Mouse (Mus musculus) ES-Bruce4 (cell line): ENCODE measurements around the gene Fam172a. TPM values are rescaled to one million over a fixed set of nuclear protein-coding genes. Genes with fewer than 3 reads are reported as not detected.

Source experiments
- H3K27ac ChIP-seq: 2 replicates; pipeline ENCODE4 v1.5.1; 2012; ENCODE audit warnings: low read length, inconsistent platforms; ENCODE audit not compliant: insufficient read depth
- H3K27me3 ChIP-seq: 2 replicates; pipeline ENCODE4 v1.6.1; 2012; ENCODE audit warnings: mild to moderate bottlenecking, low read length, inconsistent platforms; ENCODE audit not compliant: control insufficient read depth, poor library complexity, insufficient read depth, severe bottlenecking
- H3K36me3 ChIP-seq: 2 replicates; pipeline ENCODE4 v1.6.1; 2012; ENCODE audit warnings: inconsistent platforms, mild to moderate bottlenecking, low read length, moderate library complexity; ENCODE audit not compliant: control insufficient read depth, poor library complexity, insufficient read depth, severe bottlenecking
- H3K4me1 ChIP-seq: one replicate; pipeline ENCODE4 v1.8.1; 2011; ENCODE audit warnings: low read length; ENCODE audit not compliant: control insufficient read depth, insufficient read depth
- H3K4me3 ChIP-seq: 2 replicates; pipeline ENCODE4 v1.5.1; 2011; ENCODE audit warnings: low read depth, mild to moderate bottlenecking, low read length
- H3K9ac ChIP-seq: 2 replicates; pipeline ENCODE4 v1.6.1; 2012; ENCODE audit warnings: low read depth, mild to moderate bottlenecking, inconsistent platforms; ENCODE audit not compliant: poor library complexity, severe bottlenecking
- H3K9me3 ChIP-seq: replicated peaks from 2 replicates; pipeline ENCODE4 v1.6.1; 2012; ENCODE audit warnings: mild to moderate bottlenecking, low read length, inconsistent platforms; ENCODE audit not compliant: control insufficient read depth, poor library complexity, insufficient read depth, severe bottlenecking
- CTCF ChIP-seq: IDR thresholded peaks from one replicate; pipeline ENCODE4 v1.8.1; 2011; ENCODE audit warnings: low read depth, low read length
- EP300 ChIP-seq: IDR thresholded peaks from 2 replicates; pipeline ENCODE4 v1.6.1; 2011; ENCODE audit warnings: low read depth, low read length; ENCODE audit not compliant: insufficient read depth
- POLR2A ChIP-seq: IDR thresholded peaks from one replicate; pipeline ENCODE4 v1.8.1; 2011; ENCODE audit warnings: low read length; ENCODE audit not compliant: insufficient read depth
- polyA plus RNA-seq: library from polyadenylated mRNA; stranded (reverse); fragments of >200 nt; gene quantifications from 2 replicates; pipeline ENCODE4 v1.2.4, GENCODE M21; 2011; ENCODE audit warnings: low read depth; ENCODE audit not compliant: missing spikeins, insufficient read depth, insufficient read length

Gene Fam172a
- polyA plus RNA-seq, 1 experiment, result 16.7 TPM

GRCm38 (mm10) chr13:77810449-77810848 lies 108.6 kb downstream of the Fam172a start:
- Histone ChIP-seq H3K4me1 (no peaks in the 10 kb centered on the region), H3K27me3 (no peaks in the 10 kb centered on the region), H3K9ac (no peak overlapping the region), H3K27ac (no peak overlapping the region), H3K9me3 (peaks cover 2% of the 10 kb centered on the region; the same call in 1 of the 2 replicates), H3K4me3 (no peak overlapping the region), H3K36me3 (no peaks in the 10 kb centered on the region)
- TF ChIP-seq EP300 (no peak), POLR2A (no peak), CTCF (no peak)

- Histone ChIP-seq H3K4me1 (no peaks in the 10 kb centered on the region), H3K36me3 (no peaks in the 10 kb centered on the region), H3K27ac (no peak overlapping the region), H3K9ac (no peak overlapping the region), H3K9me3 (no peaks in the 10 kb centered on the region), H3K27me3 (no peaks in the 10 kb centered on the region), H3K4me3 (no peak overlapping the region)
- TF ChIP-seq POLR2A, result no peak
- TF ChIP-seq CTCF, result no peak
- TF ChIP-seq EP300, result no peak
Observed at GRCm38 (mm10) chr13:77826138-77826537, 124.3 kb downstream of the Fam172a start.

- no peak overlapping the region for H3K9ac ChIP-seq
- H3K4me1 ChIP-seq, result no peaks in the 10 kb centered on the region
- no peaks in the 10 kb centered on the region for H3K27me3 ChIP-seq
- no peaks in the 10 kb centered on the region for H3K36me3 ChIP-seq
- no peak overlapping the region for H3K27ac ChIP-seq
- H3K9me3 ChIP-seq, result no peaks in the 10 kb centered on the region
- H3K4me3 ChIP-seq, result no peak overlapping the region
- TF ChIP-seq POLR2A, result no peak
- no peak for TF ChIP-seq CTCF
- no peak for TF ChIP-seq EP300
Observed at GRCm38 (mm10) chr13:77843017-77843654, 141.3 kb downstream of the Fam172a start.

DNA sequence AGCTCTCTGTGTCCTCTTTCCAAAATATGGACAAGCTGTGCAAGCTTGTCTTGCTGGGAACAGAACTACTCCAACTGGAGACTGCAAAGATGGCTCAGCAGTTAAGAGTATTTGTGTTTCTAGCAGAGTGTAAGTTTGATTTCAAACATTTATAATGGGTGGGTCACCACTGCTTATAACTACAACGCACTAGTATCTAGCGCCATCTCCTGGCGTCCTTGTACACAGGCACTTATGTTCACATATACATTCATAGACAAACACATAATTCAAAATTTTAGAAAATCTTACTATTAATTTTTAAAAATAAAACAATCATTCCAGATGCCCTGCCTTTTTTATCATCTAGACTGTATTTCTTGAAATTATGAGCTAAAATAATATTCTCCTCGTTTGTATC lies 147.0 kb downstream of the Fam172a start:
- Histone ChIP-seq H3K4me3 (no peak overlapping the region), H3K9me3 (no peaks in the 10 kb centered on the region), H3K27ac (no peak overlapping the region), H3K27me3 (no peaks in the 10 kb centered on the region), H3K36me3 (no peaks in the 10 kb centered on the region), H3K9ac (no peak overlapping the region), H3K4me1 (no peaks in the 10 kb centered on the region)
- TF ChIP-seq EP300 (no peak), CTCF (no peak), POLR2A (no peak)

DNA sequence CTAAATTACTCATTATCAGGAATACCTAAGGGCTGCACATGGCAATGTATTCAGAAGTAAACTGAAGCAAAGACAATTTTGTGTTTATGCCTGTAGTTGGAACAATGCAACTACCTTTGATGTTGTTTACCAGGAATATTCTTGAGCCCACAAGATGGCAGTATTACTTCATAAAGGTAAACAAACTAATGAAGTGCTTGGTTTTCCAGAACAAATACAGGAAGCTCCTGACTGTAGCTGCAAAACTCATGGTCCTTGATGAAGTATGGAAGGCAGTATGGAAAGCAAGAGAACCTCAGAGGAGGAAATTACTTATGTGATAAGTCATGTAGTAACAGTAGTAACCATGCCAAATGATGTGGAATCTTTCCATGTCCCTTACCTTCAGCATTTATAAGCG lies 163.0 kb downstream of the Fam172a start:
- H3K4me1 ChIP-seq, result no peaks in the 10 kb centered on the region
- H3K9ac ChIP-seq, result no peak overlapping the region
- no peaks in the 10 kb centered on the region for H3K27me3 ChIP-seq
- H3K9me3 ChIP-seq, result no peaks in the 10 kb centered on the region
- no peak overlapping the region for H3K27ac ChIP-seq
- TF ChIP-seq CTCF, result no peak
- no peak for TF ChIP-seq EP300
- TF ChIP-seq POLR2A, result no peak
- no peak overlapping the region for H3K4me3 ChIP-seq
- no peaks in the 10 kb centered on the region for H3K36me3 ChIP-seq

GRCm38 (mm10) chr13:77868314-77868713 lies 166.5 kb downstream of the Fam172a start:
- Histone ChIP-seq H3K27ac (no peak overlapping the region), H3K9me3 (no peaks in the 10 kb centered on the region), H3K27me3 (no peaks in the 10 kb centered on the region), H3K4me3 (no peak overlapping the region), H3K36me3 (no peaks in the 10 kb centered on the region), H3K4me1 (no peaks in the 10 kb centered on the region), H3K9ac (no peak overlapping the region)
- TF ChIP-seq EP300 (no peak), CTCF (no peak), POLR2A (no peak)
